Mouse (Mus musculus) heart, postnatal 14 days (tissue): ENCODE results near the gene Gps1. TPM values are rescaled to one million over a fixed set of nuclear protein-coding genes. Genes with fewer than 3 reads are reported as not detected.
A peak's percentile ranks its signal among the peaks of the same experiment; 100 is the strongest.
"Not testable (repeated sequence)": the region's sequence is repeated elsewhere in the genome, so short reads cannot be mapped to it uniquely, and the experiment has no call there.

Source experiments
- DNase-seq, 2 experiments: peaks; one replicate each; pipeline ENCODE4 v3.0.0; 2021 to 2022
- intact Hi-C: fragments of 180-260 bp; cut with DNase I; formaldehyde crosslinking; loops from one replicate; pipeline ENCODE4 v1.15.1; 2025
- total RNA-seq, 2 experiments: library from RNA; stranded (reverse); gene quantifications; 2 replicates each; pipeline ENCODE4 v1.2.3; 2021

The Gps1 gene
- total RNA-seq, 2 experiments from 2014 or later = 56.9 to 57.5 TPM

DNA sequence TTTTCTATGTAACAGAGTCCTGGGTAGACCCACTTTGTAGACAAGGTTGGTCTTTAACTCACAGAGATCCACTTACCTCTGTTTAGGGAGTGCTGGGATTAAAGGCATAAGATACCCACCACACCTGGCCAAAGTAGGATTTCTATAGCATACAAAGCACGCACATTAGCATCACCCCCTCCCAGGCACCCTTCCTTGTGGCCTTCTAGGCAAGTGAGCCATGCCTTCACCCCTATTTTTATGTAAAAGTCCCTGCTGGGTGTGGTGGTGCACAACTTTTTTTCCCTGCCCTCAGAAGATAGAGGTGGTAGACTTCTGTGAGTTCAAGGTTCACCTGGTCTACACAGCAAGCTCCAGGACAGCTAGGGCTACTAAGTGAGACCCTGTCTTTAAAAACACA lies 4.2 kb upstream of the Gps1 start:
- DNase-seq = no peak
- intact Hi-C loops = loop anchor here (5.0 to 10.0 kb wide), 2 partner anchors 123 to 265 kb away; no protein-coding TSS in a partner anchor

GRCm38 (mm10) chr11:120781361-120781760 lies 2.7 kb upstream of the Gps1 start:
- intact Hi-C loops, DNase-seq: not testable (repeated sequence)

GRCm38 (mm10) chr11:120783426-120784063 lies 527 bp upstream of the Gps1 start:
- intact Hi-C loops = no loop called here
- DNase-seq = no peak

DNA sequence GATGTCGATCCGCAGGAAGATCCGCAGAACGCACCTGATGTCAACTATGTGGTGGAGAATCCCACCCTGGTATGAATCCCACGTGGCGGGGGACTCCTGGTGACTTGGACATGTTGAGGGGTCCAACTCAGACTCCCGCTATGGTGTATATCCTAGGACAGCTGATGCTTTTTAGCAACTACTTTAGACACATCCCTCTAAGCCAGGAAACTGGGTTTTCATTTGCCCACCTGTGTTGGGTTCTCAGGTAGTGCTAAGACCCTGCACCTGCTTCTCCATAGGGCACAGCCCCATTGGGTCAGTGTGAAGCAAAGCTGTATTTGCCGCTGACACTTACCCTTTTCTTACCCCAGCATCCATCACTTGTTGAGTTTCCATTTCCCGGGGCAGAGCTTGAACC lies 1.1 kb downstream of the Gps1 start:
- intact Hi-C loops = no loop called here
- DNase-seq = no peak

- intact Hi-C loops, DNase-seq: not testable (repeated sequence)
These were observed 4.4 kb downstream of the Gps1 start for GRCm38 (mm10) chr11:120788460-120788859.

DNA sequence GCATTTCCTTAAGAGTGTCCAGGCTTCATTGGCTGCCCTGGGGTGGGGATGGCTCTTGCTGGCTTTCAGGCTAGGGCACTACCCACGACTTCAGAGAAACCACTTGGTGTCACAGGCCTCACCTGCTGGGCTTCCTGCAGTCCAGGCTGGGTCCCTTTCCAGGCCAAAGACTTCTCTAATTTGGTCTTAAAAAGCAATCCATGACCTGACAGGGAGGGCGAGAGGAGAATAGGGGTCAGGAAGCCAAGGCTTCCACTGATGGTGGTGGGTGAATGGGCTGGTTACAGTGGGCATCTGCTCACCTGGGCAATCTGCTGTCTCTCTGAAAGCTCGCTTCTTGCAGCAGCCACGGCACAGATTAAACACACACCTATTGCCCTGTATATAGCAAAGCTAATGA lies 5.3 kb downstream of the Gps1 start:
- DNase-seq = no peak
- intact Hi-C loops = no loop called here

GRCm38 (mm10) chr11:120789810-120790209 lies 5.7 kb downstream of the Gps1 start:
- intact Hi-C loops = no loop called here
- DNase-seq = no peak

DNA sequence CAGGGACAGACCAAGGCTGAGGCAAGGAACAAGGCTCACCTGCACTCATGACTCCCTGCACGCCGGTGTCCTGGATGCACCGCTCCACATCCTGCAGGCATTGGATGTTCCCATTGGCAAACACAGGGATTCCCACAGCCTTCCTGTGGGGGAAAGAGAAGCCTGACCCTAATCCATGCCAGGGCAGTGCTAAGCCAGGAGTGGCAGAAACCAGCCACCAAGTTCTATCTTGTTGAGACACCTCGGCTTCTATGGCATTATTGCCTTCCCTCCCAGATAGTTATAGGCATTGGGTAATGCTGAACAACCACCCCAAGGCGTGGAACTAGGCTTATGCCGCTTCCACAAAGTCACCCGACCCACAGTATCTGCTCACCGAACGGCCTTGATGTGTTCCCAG lies 8.6 kb downstream of the Gps1 start:
- intact Hi-C loops = no loop called here
- DNase-seq = no peak

GRCm38 (mm10) chr11:120795756-120796613 lies 11.9 kb downstream of the Gps1 start, which contains the start of gene Dus1l:
Dus1l (minus strand) TSS chr11:120796403.
- intact Hi-C loops = loop anchor here (5.0 kb wide), 1 partner anchor 174 kb away; no protein-coding TSS in a partner anchor

DNA sequence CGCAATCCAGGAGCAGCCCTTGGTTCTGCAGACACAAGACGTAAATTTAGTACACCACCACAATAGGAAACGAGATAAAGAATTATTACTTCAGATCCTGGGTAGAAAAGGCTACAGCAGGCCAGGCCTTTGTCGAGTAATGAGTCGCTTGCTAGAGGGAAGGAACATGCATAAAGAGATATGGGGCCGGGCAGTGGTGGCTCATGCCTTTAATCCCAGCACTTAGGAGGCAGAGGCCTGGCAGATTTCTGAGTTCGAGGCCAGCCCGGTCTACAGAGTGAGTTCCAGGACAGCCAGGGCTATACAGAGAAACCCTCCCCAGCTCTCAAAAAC lies 12.5 kb downstream of the Gps1 start:
- DNase-seq = no peak
- intact Hi-C loops = loop anchor here (5.0 kb wide), 1 partner anchor 174 kb away; no protein-coding TSS in a partner anchor

More at GRCm38 (mm10) chr11:120795756-120796613, 11.9 kb downstream of the Gps1 start, which contains the start of gene Dus1l:
- DNase-seq = peak; percentile 98 to 99

- DNase-seq = no peak
- intact Hi-C loops = loop anchor here (5.0 kb wide), 1 partner anchor 176 kb away; no protein-coding TSS in a partner anchor
These were observed 14.2 kb downstream of the Gps1 start for GRCm38 (mm10) chr11:120798244-120798643.

DNA sequence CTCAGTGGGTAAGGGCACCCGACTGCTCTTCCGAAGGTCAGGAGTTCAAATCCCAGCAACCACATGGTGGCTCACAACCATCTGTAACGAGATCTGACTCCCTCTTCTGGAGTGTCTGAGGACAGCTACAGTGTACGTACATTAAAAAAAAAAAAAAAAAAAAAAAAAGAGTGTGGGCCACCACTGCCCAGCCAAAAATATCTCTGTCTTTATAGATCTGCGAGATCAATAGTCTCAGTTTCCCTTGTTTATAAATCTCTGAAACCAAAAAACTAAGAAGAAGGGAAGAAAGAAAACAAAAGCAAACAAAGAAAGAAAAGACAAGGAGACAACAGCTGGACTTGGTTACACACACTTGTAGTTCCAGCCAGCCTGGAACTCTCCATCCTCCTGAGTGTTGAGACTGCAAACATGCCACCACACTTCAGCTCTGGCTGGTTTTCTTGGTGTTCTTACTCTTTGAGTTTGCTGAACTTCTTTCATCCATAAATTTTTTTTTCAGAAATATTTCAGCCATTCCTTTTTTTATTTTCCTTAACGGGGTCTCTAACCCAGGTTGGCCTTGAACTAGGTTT lies 15.3 kb downstream of the Gps1 start:
- DNase-seq = no peak
- intact Hi-C loops = loop anchor here (5.0 kb wide), 1 partner anchor 177 kb away; no protein-coding TSS in a partner anchor

GRCm38 (mm10) chr11:120800061-120800904 lies 16.2 kb downstream of the Gps1 start:
- peak; percentile 88 to 94 for DNase-seq
- intact Hi-C loops = loop anchor here (5.0 kb wide), 1 partner anchor 102 kb away; no protein-coding TSS in a partner anchor

DNA sequence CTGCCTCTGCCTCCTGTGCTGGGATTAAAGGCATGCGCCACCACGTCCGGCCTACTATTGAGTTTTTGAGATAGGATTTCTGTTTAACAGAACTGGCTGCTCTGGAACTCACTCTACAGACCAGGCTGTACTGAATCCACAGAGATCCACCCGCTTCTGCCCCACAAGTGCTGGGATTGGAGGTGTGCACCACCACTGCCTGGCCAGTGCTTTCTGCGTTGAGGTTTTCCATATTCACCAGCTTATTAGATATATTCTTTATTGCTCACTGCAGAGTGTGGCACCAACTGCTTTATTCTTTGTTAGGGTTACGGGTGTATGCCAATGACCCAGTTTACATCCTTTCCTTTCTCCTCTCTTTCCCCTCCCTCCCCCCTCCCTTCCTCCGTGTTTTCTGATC lies 20.2 kb downstream of the Gps1 start:
- intact Hi-C loops = loop anchor here (5.0 kb wide), 1 partner anchor 98 kb away; no protein-coding TSS in a partner anchor
- DNase-seq = no peak

DNA sequence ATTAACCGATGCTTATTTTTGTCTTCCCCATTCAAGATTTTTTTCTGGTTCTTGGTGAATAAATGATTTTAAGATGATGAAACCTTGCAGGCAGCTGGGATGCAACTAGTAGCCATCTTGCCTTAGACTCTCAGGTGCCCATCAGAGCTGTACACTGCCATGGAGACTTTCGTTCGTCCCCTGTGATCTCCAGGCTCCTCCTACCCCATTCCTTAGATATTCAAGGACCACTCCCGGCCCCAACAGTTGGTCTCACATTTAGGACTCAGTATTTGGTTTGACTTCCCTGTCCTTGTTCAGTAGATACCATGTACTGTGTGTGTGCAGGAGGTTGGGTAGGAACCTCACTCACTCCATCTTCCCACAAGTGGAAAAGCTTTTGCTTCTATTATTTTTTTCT lies 20.7 kb downstream of the Gps1 start:
- DNase-seq = no peak
- intact Hi-C loops = loop anchor here (5.0 kb wide), 1 partner anchor 98 kb away; no protein-coding TSS in a partner anchor

DNA sequence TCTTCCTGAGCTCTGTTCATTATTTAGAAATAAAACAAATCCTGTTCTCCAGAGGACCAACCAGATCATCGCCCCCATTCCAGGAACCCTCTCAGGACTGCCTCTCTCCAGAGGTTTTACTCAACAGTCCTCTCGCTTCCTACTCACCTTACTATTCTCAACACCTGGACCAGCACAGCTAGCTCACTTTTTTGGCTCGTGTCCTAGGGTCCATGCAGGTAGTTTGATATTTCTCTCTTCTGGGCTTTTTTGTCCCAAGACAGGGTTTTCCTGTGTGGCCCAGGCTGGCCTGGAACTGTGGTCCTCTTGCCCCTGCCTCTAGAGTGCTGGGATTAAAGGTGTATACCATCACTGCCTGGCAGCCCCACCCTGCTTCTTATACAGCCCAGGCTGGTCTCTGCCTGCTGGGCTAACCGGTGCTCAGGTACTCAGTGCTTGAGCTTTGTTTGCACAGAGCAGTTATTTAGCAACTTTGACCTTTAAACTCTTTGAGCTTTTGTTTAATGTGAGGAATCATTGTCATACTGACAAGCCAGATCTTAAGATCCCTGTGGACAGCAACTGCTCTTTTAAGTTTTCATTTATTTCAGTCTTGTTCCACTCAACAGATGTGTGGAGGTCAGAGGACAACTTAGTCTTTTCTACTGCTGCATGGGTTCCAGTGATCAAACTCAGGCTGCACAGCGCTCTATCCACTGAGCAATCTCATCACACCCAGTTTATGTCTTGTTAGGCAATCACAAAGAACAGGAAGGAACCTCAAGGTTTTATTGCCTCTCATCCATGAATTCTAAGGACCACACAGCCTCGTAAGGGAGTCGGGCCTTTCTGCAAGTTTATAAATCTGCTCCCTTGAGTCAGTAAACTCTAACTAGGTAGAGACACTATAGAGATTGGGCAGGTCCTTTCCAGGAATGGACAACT lies 21.6 kb downstream of the Gps1 start:
- DNase-seq = no peak
- intact Hi-C loops = no loop called here

GRCm38 (mm10) chr11:120808010-120808409 lies 23.9 kb downstream of the Gps1 start:
- intact Hi-C loops = no loop called here
- no peak for DNase-seq

DNA sequence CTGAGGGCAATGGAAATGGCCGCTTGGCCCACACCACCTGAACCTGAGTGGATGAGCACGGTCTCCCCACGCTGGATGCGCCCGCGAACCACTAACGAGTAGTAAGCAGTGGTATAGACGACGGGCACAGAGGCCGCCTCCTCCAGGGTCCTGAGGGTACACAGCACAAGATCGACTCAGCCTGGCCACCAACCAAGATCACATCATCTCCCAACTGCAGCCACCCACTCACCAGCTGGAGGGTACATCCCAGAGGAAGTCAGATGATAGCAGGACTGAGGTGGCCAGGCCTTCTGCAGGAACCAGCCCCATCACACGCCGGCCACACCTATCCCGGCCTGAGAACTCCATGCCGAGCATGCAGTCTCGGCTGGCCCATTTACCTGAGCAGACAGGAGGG lies 28.0 kb downstream of the Gps1 start:
- DNase-seq = no peak
- intact Hi-C loops = no loop called here

DNA sequence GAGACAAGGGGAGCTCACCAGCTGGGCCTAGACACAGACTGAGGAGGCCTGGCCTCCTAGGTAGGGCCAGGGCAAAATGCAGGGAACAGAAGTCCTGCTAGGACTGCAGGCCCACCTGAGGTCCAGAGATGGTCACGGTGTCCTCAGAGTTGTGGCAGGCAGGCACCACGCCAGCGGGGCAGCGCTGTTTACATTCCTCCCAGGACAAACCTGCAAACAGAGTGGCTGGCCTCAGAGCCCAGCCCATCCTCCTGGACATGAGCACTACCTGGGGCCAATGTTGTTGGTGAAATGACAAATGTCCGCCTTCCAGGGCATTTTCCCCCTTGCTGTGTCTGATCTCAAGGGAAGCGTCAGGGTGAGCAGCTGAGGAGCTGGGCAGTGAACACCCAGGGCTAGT lies 33.3 kb downstream of the Gps1 start:
- no peak for DNase-seq
- intact Hi-C loops = no loop called here
